Mouse (Mus musculus): ENCODE measurements around the gene Nfia.

Nfia gene

GRCm38 (mm10) chr4:97841063-97841595 is 68.6 kb downstream of the Nfia start:
- DNase-seq = no peak

GRCm38 (mm10) chr4:97841745-97842144 is 69.2 kb downstream of the Nfia start:
- no peak for DNase-seq

- no peak for DNase-seq
These were observed 71.6 kb downstream of the Nfia start for GRCm38 (mm10) chr4:97843981-97844690.

GRCm38 (mm10) chr4:97844899-97845298 is 72.4 kb downstream of the Nfia start:
- peak; percentile 37 for DNase-seq

- no peak for DNase-seq
These were observed 75.1 kb downstream of the Nfia start for GRCm38 (mm10) chr4:97847653-97848052.

- DNase-seq = no peak
These were observed 78.5 kb downstream of the Nfia start for GRCm38 (mm10) chr4:97850991-97851390.

GRCm38 (mm10) chr4:97851698-97852097 is 79.2 kb downstream of the Nfia start:
- no peak for DNase-seq

GRCm38 (mm10) chr4:97852626-97853025 is 80.1 kb downstream of the Nfia start:
- DNase-seq = no peak

GRCm38 (mm10) chr4:97854779-97855178 is 82.2 kb downstream of the Nfia start:
- no peak for DNase-seq

- no peak for DNase-seq
These were observed 83.3 kb downstream of the Nfia start for GRCm38 (mm10) chr4:97855712-97856420.

- DNase-seq = no peak
These were observed 85.0 kb downstream of the Nfia start for GRCm38 (mm10) chr4:97857549-97857948.

- no peak for DNase-seq
These were observed 86.9 kb downstream of the Nfia start for GRCm38 (mm10) chr4:97859431-97859830.

GRCm38 (mm10) chr4:97860376-97860775 is 87.8 kb downstream of the Nfia start:
- DNase-seq = no peak

- DNase-seq = no peak
These were observed 88.3 kb downstream of the Nfia start for GRCm38 (mm10) chr4:97860791-97861344.

GRCm38 (mm10) chr4:97862379-97862778 is 89.8 kb downstream of the Nfia start:
- no peak for DNase-seq

GRCm38 (mm10) chr4:97864276-97864675 is 91.7 kb downstream of the Nfia start:
- no peak for DNase-seq

- no peak for DNase-seq
These were observed 92.9 kb downstream of the Nfia start for GRCm38 (mm10) chr4:97865410-97865953.

GRCm38 (mm10) chr4:97866463-97866862 is 93.9 kb downstream of the Nfia start:
- DNase-seq = peak; percentile 80

GRCm38 (mm10) chr4:97868307-97868937 is 95.9 kb downstream of the Nfia start:
- DNase-seq = peak; percentile 87

GRCm38 (mm10) chr4:97868938-97869440 is 96.5 kb downstream of the Nfia start:
- DNase-seq = peak; percentile 98

- DNase-seq = no peak
These were observed 96.9 kb downstream of the Nfia start for GRCm38 (mm10) chr4:97869451-97869850.

GRCm38 (mm10) chr4:97871770-97872439 is 99.4 kb downstream of the Nfia start:
- peak; percentile 25 for DNase-seq
